Mouse (Mus musculus) stomach, embryonic 16.5 days (tissue): Measurements from ENCODE around the gene Gabpb1. TPM values are rescaled to one million over a fixed set of nuclear protein-coding genes. Genes with fewer than 3 reads are reported as not detected.

Experiments used
- ATAC-seq: fragments of 200-750 bp; cut with Nextera tagmentation; 2 replicates; pipeline ENCODE4 v1.8.0; 2017; ENCODE audit warnings: moderate number of reproducible peaks, moderate TSS enrichment; ENCODE audit not compliant: insufficient read depth, low FRiP score
- H3K27ac ChIP-seq: fragments of 300-500 bp; sonication (generic); 2 replicates; pipeline ENCODE4 v1.5.1; 2014; ENCODE audit warnings: low read length
- H3K27me3 ChIP-seq: fragments of 300-500 bp; sonication (generic); 2 replicates; pipeline ENCODE4 v1.6.1; 2014; ENCODE audit warnings: low read length, control low read depth, mixed read lengths; ENCODE audit not compliant: control insufficient read depth, insufficient read depth
- H3K36me3 ChIP-seq: fragments of 300-500 bp; sonication (generic); 2 replicates; pipeline ENCODE4 v1.6.1; 2014; ENCODE audit warnings: low read length; ENCODE audit not compliant: control insufficient read depth, insufficient read depth
- H3K4me1 ChIP-seq: fragments of 300-500 bp; sonication (generic); 2 replicates; pipeline ENCODE4 v1.6.1; 2014; ENCODE audit warnings: low read length, control low read depth, mixed read lengths; ENCODE audit not compliant: control insufficient read depth, insufficient read depth
- H3K4me2 ChIP-seq: fragments of 300-500 bp; sonication (generic); 2 replicates; pipeline ENCODE4 v1.6.1; 2014; ENCODE audit warnings: low read depth, low read length, mixed read lengths
- H3K4me3 ChIP-seq: fragments of 300-500 bp; sonication (generic); replicated peaks from 2 replicates; pipeline ENCODE4 v1.5.1; 2014; ENCODE audit warnings: mild to moderate bottlenecking, low read length
- H3K9ac ChIP-seq: fragments of 300-500 bp; sonication (generic); 2 replicates; pipeline ENCODE4 v1.6.1; 2014; ENCODE audit warnings: low read length
- H3K9me3 ChIP-seq: fragments of 300-500 bp; sonication (generic); replicated peaks from 2 replicates; pipeline ENCODE4 v1.6.1; 2016; ENCODE audit warnings: low read length, control low read depth; ENCODE audit not compliant: control insufficient read depth
- WGBS: fragments of 180-500 bp; shearing (Covaris S2); extraction: QIAGEN DNeasy Blood & Tissue Kit; methylation state at CpG from one replicate; pipeline ENCODE4 v1.1.7; 2014; 5-methylcytosine and 5-hydroxymethylcytosine counted together
- polyA plus RNA-seq: library from polyadenylated mRNA; unstranded; fragments of >200 nt; fragmentation: Nextera tagmentation; extraction: Ambion mirVana; gene quantifications from 2 replicates; pipeline ENCODE4 v1.2.1, GENCODE M21; 2015

Gabpb1 gene
- polyA plus RNA-seq, 1 experiment from 2014 or later, result 36.5 TPM

DNA sequence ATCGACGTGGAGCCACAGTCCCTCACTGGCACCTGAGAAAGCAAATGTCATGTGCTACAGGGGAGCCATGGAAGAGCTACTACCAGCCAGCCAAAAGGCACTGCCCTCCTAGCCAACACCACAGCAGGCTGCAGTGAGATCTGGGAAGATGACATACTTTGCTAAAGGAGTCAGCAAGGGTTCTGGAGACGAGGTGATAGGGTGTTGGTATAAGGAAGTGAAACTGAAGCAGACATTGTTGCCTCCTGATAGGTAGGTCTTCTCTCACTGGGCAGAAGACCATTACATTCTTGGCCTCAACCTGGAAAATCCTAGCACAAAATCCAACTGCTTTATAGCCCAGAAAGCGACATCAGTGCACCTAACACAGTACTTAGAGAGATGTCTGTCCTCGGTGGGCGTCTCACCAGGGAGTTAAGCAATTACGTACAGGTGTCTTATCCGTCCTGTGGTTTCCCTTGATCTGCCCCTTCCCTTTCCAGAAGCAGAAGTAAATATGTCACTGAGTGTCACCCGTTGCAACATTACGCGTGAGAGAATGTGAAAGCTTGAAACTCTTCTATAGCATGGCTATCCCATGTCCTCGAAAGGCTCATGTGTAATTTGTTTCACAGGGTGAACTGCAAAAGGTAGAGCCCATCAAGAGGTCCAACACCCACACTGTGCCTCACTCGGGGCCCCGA lies 74.1 kb downstream of the Gabpb1 start:
- H3K4me1 ChIP-seq, result no peaks in the 10 kb centered on the region
- no peak for ATAC-seq
- H3K4me3 ChIP-seq, result no peak overlapping the region
- no peak overlapping the region for H3K27ac ChIP-seq
- no peaks in the 10 kb centered on the region for H3K9me3 ChIP-seq
- 81% methylated on average over 14 of the region's 14 CpGs for WGBS
- H3K27me3 ChIP-seq, result no peaks in the 10 kb centered on the region
- H3K9ac ChIP-seq, result no peak overlapping the region
- H3K36me3 ChIP-seq, result no peaks in the 10 kb centered on the region
- no peak overlapping the region for H3K4me2 ChIP-seq

DNA sequence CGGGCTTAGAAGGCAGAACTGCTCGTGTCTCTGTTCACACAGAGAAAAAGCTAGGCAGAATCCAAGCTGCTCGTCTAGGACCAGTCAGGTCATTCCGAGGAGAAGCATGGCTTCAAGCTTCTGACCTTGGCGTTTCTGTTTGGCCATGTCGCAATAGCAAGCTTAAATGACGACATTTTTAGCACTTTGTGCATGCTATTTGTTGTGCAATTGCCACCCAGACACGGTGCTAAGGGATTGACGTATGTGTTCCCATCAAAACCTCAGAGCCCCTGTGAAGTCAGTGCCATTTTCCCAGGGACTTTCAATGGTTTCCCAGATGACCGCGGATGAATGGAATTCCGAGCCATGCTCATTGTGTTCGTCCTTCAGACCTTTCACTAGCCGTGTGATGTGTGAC lies 75.6 kb downstream of the Gabpb1 start:
- ATAC-seq, result no peak; the same call in 1 of the 2 replicates
- Histone ChIP-seq H3K9ac (no peak overlapping the region), H3K9me3 (no peaks in the 10 kb centered on the region), H3K4me2 (no peak overlapping the region), H3K27me3 (no peaks in the 10 kb centered on the region), H3K4me1 (no peaks in the 10 kb centered on the region), H3K36me3 (no peaks in the 10 kb centered on the region), H3K27ac (no peak overlapping the region), H3K4me3 (no peak overlapping the region)
- 80% methylated on average over 14 of the region's 14 CpGs for WGBS

DNA sequence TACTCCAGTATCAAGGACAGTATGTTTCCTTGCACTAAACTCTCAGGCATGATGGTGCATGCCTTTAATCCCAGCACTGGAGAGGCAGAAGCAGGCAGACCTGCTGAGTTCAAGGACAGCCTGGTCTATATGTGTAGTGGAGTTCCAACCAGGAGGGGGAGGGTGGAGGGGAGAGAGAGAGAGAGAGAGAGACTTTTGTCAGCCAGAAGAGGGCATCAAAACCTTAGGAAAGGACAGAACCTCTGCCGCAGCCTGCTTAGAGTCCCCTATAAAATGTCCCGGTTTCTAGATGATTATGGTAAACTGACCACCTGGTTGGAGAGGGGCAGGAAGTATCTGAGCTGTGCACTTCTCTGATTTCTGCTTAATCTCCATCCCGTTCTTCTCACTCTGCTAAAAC lies 77.1 kb downstream of the Gabpb1 start:
- no peak overlapping the region for H3K4me2 ChIP-seq
- H3K27ac ChIP-seq, result no peak overlapping the region
- no peaks in the 10 kb centered on the region for H3K27me3 ChIP-seq
- ATAC-seq, result peak; percentile 65; the same call in 1 of the 2 replicates
- no peaks in the 10 kb centered on the region for H3K4me1 ChIP-seq
- H3K4me3 ChIP-seq, result no peak overlapping the region
- 6% methylated on average over 3 of the region's 3 CpGs for WGBS
- no peak overlapping the region for H3K9ac ChIP-seq
- H3K9me3 ChIP-seq, result no peaks in the 10 kb centered on the region
- no peaks in the 10 kb centered on the region for H3K36me3 ChIP-seq

DNA sequence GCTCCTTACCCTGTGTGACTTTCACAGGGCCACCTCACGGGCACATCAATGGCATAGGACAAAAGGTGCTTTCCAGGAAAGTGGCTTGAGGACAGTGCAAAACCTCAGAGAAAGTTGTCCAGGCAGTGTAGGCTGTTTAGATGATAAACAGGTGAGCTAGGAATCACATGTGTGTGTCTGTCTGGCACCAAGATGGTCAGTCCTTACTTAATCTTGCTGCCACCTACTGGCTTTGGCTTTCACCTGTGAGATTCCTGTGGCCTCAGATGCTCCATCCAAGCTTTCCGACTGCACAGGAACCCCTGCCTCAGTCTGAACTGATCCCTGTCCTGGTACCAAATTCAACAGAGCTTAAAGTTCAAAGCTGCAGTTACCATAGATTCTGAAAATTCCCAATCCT lies 77.8 kb downstream of the Gabpb1 start:
- Histone ChIP-seq H3K4me1 (no peaks in the 10 kb centered on the region), H3K9ac (no peak overlapping the region), H3K27me3 (no peaks in the 10 kb centered on the region), H3K4me3 (no peak overlapping the region), H3K27ac (no peak overlapping the region), H3K4me2 (no peak overlapping the region), H3K9me3 (no peaks in the 10 kb centered on the region), H3K36me3 (no peaks in the 10 kb centered on the region)
- 42% methylated on average over 2 of the region's 2 CpGs for WGBS
- ATAC-seq, result no peak

DNA sequence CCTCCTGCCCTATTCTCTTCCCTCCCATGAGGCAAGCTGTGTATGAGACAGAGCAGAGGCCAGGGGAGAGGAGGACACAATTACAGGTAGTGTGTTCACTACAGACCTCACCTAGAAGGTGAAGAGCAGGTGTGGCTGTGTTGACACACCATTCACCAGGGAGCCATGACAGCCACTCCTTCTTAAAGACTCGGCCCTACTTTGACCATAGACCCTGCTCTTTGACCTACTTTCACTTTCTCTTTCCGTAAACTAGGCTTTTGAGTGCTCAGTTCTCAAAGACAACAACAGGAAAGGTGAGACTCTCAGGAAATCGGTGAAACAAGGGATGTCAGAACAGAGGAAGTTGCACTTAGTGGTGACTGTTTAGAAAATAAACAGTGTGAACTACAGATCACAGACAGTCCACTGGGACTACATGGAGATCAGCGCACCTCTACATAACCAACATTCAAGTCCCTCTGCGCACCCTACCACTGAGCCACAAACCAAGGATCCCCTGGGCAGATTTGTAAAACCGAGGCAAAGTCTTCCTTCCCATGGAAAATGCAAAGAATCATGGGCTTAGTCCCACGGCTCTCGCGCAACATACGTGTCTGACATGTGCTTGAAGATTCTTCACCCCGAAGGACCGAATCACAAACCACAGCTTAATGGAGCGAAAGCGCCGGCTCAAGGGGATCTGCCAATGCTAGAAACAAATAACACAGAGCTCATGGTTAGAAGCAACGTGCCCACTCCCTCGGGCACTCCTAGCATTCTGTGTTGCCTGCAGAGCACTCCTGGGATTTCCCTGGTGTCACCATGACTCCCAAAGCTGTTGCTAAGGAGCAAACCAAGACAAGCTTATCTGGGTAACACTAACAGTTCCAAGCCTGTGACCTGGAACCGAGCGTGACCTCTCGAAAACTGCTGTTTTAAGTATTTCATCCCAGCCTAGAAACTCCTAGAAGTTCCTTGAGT lies 78.6 kb downstream of the Gabpb1 start:
- H3K9ac ChIP-seq, result no peak overlapping the region
- no peak overlapping the region for H3K27ac ChIP-seq
- no peaks in the 10 kb centered on the region for H3K27me3 ChIP-seq
- 75% methylated on average over 20 of the region's 20 CpGs for WGBS
- no peak overlapping the region for H3K4me3 ChIP-seq
- no peaks in the 10 kb centered on the region for H3K9me3 ChIP-seq
- H3K4me2 ChIP-seq, result no peak overlapping the region
- ATAC-seq, result peak; percentile 58; the same call in 1 of the 2 replicates
- no peaks in the 10 kb centered on the region for H3K36me3 ChIP-seq
- H3K4me1 ChIP-seq, result no peaks in the 10 kb centered on the region

DNA sequence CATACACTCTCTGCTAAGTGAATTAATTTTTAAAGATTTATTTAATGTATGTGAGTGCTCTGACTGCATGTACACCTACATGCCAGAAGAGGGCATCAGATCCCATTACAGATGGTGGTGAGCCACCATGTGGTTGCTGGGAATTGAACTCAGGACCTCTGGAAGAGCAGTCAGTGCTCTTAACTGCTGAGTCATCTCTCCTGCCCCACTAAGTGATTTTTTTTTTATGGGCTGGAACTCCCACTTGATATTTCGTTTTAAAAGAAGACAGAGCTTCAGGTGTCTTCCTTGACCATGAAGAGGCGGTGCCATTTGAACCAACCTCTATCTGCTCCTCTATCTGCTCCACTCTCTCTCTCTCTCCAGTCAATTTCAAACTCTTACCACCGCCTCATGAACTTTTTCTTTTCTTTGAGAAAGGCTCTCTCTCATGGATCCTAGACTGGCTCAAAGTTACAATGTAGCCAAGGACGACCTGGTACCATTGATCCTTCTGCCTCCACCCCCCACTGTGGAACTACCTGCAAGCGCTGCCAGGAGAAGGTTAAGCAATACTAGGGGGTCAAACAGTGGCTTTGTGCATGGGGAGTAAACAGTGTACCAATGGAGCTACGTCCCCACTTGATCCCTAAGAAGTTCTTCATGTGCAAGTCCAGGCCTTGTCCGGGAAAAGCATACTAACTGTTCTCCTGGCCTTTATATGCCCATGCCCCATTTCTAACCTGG lies 79.6 kb downstream of the Gabpb1 start:
- WGBS, result 87% methylated on average over 7 of the region's 7 CpGs
- Histone ChIP-seq H3K36me3 (no peaks in the 10 kb centered on the region), H3K9ac (no peak overlapping the region), H3K4me2 (no peak overlapping the region), H3K9me3 (no peaks in the 10 kb centered on the region), H3K27ac (no peak overlapping the region), H3K4me3 (no peak overlapping the region), H3K4me1 (no peaks in the 10 kb centered on the region), H3K27me3 (no peaks in the 10 kb centered on the region)
- ATAC-seq, result no peak

DNA sequence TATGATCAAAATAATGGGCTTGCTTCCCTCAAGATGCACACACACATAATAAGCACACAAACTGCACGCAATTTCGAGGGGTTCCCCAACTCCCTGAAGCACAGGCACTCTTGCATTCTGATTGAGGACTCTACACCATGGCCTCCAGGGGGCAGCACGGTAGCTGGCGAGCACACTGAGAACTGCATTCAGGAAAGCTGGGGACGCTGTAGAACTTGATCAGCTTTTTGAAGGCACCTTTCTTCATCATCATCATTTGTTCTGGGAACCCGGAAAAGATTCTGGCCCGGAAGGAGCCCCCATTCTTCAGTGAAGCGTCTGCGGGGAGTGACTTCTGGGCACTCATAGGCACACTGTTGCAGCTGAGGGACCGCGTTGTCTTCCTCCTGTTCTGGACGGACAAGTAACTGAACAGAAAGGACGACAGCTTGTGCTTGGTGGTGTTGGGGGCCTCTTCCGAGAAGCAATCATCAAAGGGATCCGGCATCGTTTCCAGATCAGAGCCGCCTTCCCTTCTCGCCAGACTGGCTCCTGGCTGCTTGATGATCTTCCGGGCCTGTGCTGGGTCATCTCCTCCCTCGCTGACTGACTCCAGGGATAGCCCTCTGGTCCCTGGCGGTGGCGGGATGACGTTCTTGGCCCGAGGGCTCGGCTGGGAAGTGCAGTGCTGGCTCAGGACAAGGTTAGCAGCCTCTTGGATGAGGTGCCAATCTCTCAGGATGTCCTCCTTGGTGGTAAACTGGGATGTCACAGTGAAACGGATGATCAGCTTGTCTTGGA lies 82.1 kb downstream of the Gabpb1 start:
- Histone ChIP-seq H3K4me2 (peak overlapping the region; percentile 74), H3K27me3 (no peaks in the 10 kb centered on the region), H3K36me3 (no peaks in the 10 kb centered on the region), H3K27ac (no peak overlapping the region), H3K9me3 (no peaks in the 10 kb centered on the region), H3K9ac (peak overlapping the region; percentile 68), H3K4me1 (no peaks in the 10 kb centered on the region), H3K4me3 (peak overlapping the region; percentile 37)
- 25% methylated on average over 26 of the region's 26 CpGs for WGBS
- no peak for ATAC-seq

DNA sequence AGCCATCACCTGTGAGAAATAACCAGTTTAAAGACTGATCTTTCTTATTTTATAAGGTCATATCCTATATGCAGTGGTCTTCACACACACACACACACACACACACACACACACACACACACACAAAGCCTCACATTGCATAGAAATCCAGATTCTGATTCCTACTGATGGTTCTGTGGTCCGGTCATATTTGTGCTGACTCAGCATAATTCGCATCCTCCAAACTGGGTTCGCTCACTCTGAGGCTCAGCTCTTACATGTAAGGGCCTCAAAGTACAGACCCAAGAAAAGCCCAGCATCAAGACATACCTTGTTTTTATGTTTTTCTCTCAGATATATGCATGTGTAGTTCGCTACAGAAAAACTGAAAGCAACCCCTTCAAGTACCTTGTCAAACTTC lies 84.8 kb downstream of the Gabpb1 start:
- no peak overlapping the region for H3K9ac ChIP-seq
- H3K4me3 ChIP-seq, result no peak overlapping the region
- no peaks in the 10 kb centered on the region for H3K27me3 ChIP-seq
- WGBS, result 89% methylated on average over 4 of the region's 4 CpGs
- H3K27ac ChIP-seq, result no peak overlapping the region
- H3K9me3 ChIP-seq, result 0 out of 2 replicates have a peak, but pooled peaks cover 2% of the 10 kb centered on the region
- H3K4me1 ChIP-seq, result no peaks in the 10 kb centered on the region
- H3K4me2 ChIP-seq, result no peak overlapping the region
- ATAC-seq, result no peak
- no peaks in the 10 kb centered on the region for H3K36me3 ChIP-seq
